Mouse (Mus musculus) left cerebral cortex, postnatal 25 days (tissue): ENCODE data around the gene Capg. TPM values are rescaled to one million over a fixed set of nuclear protein-coding genes. Genes with fewer than 3 reads are reported as not detected.

ENCODE experiments used
- DNase-seq, 2 experiments: peaks; one replicate each; pipeline ENCODE4 v3.0.0; 2022; ENCODE audit warnings: low spot score in 2 of 2, mixed read lengths in 1 of 2
- intact Hi-C: fragments of 180-260 bp; cut with DNase I; formaldehyde crosslinking; loops from one replicate; pipeline ENCODE4 v1.15.1; 2025
- total RNA-seq, 2 experiments: library from RNA; stranded (reverse); gene quantifications; 2 replicates each; pipeline ENCODE4 v1.2.3; 2021

Gene Capg
- total RNA-seq, result 1 to 10 TPM; 1.9 to 2.9 TPM

- intact Hi-C loops, result no loop called here
- no peak for DNase-seq
Observed at GRCm38 (mm10) chr6:72544283-72544987, at the start of gene Capg. Gene Capg (plus strand): TSS chr6:72544391.

GRCm38 (mm10) chr6:72498950-72499349 is 45.2 kb upstream of the Capg start:
- DNase-seq, result no peak
- intact Hi-C loops, result no loop called here

- DNase-seq, result no peak
- intact Hi-C loops, result no loop called here
Observed at GRCm38 (mm10) chr6:72503309-72503708, 40.9 kb upstream of the Capg start.

GRCm38 (mm10) chr6:72503939-72504338 is 40.3 kb upstream of the Capg start:
- no peak for DNase-seq
- intact Hi-C loops, result no loop called here

GRCm38 (mm10) chr6:72506104-72506503 is 38.1 kb upstream of the Capg start:
- intact Hi-C loops, result no loop called here

GRCm38 (mm10) chr6:72508596-72508995 is 35.6 kb upstream of the Capg start:
- no peak for DNase-seq
- intact Hi-C loops, result no loop called here

More at GRCm38 (mm10) chr6:72506104-72506503, 38.1 kb upstream of the Capg start:
- DNase-seq, result no peak

- intact Hi-C loops, result no loop called here
Observed at GRCm38 (mm10) chr6:72509872-72510435, 34.2 kb upstream of the Capg start.

GRCm38 (mm10) chr6:72510686-72511421 is 33.3 kb upstream of the Capg start:
- intact Hi-C loops, result no loop called here
- peak in 1 of 2 experiments; percentile 38 for DNase-seq

More at GRCm38 (mm10) chr6:72509872-72510435, 34.2 kb upstream of the Capg start:
- no peak for DNase-seq

GRCm38 (mm10) chr6:72512386-72513070 is 31.7 kb upstream of the Capg start:
- DNase-seq, result peak; percentile 87 to 89
- intact Hi-C loops, result loop anchor here (1.0 kb wide), 1 partner anchor 73 kb away; the partner anchor contains the start of gene Mat2a

GRCm38 (mm10) chr6:72513071-72513440 is 31.1 kb upstream of the Capg start:
- no peak for DNase-seq
- intact Hi-C loops, result no loop called here

- no peak for DNase-seq
- intact Hi-C loops, result no loop called here
Observed at GRCm38 (mm10) chr6:72515644-72516043, 28.5 kb upstream of the Capg start.

GRCm38 (mm10) chr6:72518842-72519241 is 25.3 kb upstream of the Capg start:
- intact Hi-C loops, result no loop called here
- DNase-seq, result peak in 1 of 2 experiments; percentile 40

GRCm38 (mm10) chr6:72519303-72519702 is 24.9 kb upstream of the Capg start:
- intact Hi-C loops, result no loop called here
- no peak for DNase-seq

GRCm38 (mm10) chr6:72519892-72520663 is 24.1 kb upstream of the Capg start:
- DNase-seq, result peak; percentile 63 to 77
- intact Hi-C loops, result no loop called here

- no peak for DNase-seq
- intact Hi-C loops, result no loop called here
Observed at GRCm38 (mm10) chr6:72520904-72521303, 23.3 kb upstream of the Capg start.

- DNase-seq, result no peak
- intact Hi-C loops, result no loop called here
Observed at GRCm38 (mm10) chr6:72521607-72522006, 22.6 kb upstream of the Capg start, which contains the start of gene Sh2d6. Gene Sh2d6 (minus strand): TSS chr6:72521707.

- intact Hi-C loops, result no loop called here
- DNase-seq, result no peak
Observed at GRCm38 (mm10) chr6:72522288-72522687, 21.9 kb upstream of the Capg start.

- no peak for DNase-seq
- intact Hi-C loops, result no loop called here
Observed at GRCm38 (mm10) chr6:72523222-72523621, 21.0 kb upstream of the Capg start.

GRCm38 (mm10) chr6:72524160-72524559 is 20.0 kb upstream of the Capg start:
- intact Hi-C loops, result no loop called here

More at GRCm38 (mm10) chr6:72524160-72524559, 20.0 kb upstream of the Capg start:
- DNase-seq, result no peak
